Mouse (Mus musculus): ENCODE results near the gene Cfap58. TPM values are rescaled to one million over a fixed set of nuclear protein-coding genes. Genes with fewer than 3 reads are reported as not detected.

Cfap58 gene
- polyA plus RNA-seq, 1 experiment: 0.05 TPM

DNA sequence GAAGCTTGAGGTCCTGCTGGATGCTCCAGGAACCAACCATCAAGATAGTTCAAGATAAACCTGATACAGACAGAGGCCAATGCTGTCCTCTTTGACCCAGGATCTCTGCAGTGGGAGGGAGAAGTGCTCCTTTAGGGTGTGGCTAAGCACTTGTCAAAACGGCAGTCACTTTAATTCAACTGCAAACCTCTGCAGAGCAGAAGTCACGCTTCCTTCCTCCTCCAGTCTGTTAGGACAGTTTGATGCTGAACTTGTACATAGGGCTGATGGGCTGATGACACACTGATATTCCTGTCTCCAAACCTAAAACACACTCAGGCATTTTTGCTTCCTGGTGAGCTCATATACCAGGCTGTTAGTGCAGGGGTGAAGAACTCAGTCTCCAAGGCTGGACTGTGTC is 125.8 kb downstream of the Cfap58 start:
- TF ChIP-seq CTCF (conservative IDR thresholded peaks at IDR 0.05; ENCODE audit: insufficient read depth, insufficient read length, low read depth, low read length) (no peak), POLR2A (IDR thresholded peaks at IDR 0.05; ENCODE audit: low read depth, low read length) (no peak)
- DNase-seq: no peak
- WGBS: 25% methylated on average over 2 of the region's 2 CpGs
- H3K4me1 ChIP-seq (ENCODE audit: control insufficient read depth, insufficient read depth, low read length): no peaks in the 10 kb centered on the region
- H3K4me3 ChIP-seq (ENCODE audit: insufficient read depth, low read depth, low read length): no peak overlapping the region
- no peak overlapping the region for H3K27ac ChIP-seq (ENCODE audit: insufficient read depth, low read depth, low read length)
- no peaks in the 10 kb centered on the region for H3K36me3 ChIP-seq (ENCODE audit: control insufficient read depth, insufficient read depth, low read length)
- H3K27me3 ChIP-seq (replicated peaks; ENCODE audit: control insufficient read depth, insufficient read depth, low read length): no peaks in the 10 kb centered on the region

- TF ChIP-seq CTCF (conservative IDR thresholded peaks at IDR 0.05; ENCODE audit: insufficient read depth, insufficient read length, low read depth, low read length) (no peak), POLR2A (IDR thresholded peaks at IDR 0.05; ENCODE audit: low read depth, low read length) (no peak)
- WGBS: 47% methylated on average over 3 of the region's 3 CpGs
- Histone ChIP-seq H3K4me3 (ENCODE audit: insufficient read depth, low read depth, low read length) (no peak overlapping the region), H3K36me3 (ENCODE audit: control insufficient read depth, insufficient read depth, low read length) (no peaks in the 10 kb centered on the region), H3K27ac (ENCODE audit: insufficient read depth, low read depth, low read length) (no peak overlapping the region), H3K4me1 (ENCODE audit: control insufficient read depth, insufficient read depth, low read length) (no peaks in the 10 kb centered on the region), H3K27me3 (replicated peaks; ENCODE audit: control insufficient read depth, insufficient read depth, low read length) (no peaks in the 10 kb centered on the region)
- no peak for DNase-seq
These were observed 142.2 kb downstream of the Cfap58 start for GRCm38 (mm10) chr19:48079718-48080117.

- Histone ChIP-seq H3K27ac (ENCODE audit: insufficient read depth, low read depth, low read length) (no peak overlapping the region), H3K4me3 (ENCODE audit: insufficient read depth, low read depth, low read length) (no peak overlapping the region), H3K36me3 (ENCODE audit: control insufficient read depth, insufficient read depth, low read length) (no peaks in the 10 kb centered on the region), H3K27me3 (replicated peaks; ENCODE audit: control insufficient read depth, insufficient read depth, low read length) (no peaks in the 10 kb centered on the region), H3K4me1 (ENCODE audit: control insufficient read depth, insufficient read depth, low read length) (no peaks in the 10 kb centered on the region)
- TF ChIP-seq POLR2A (IDR thresholded peaks at IDR 0.05; ENCODE audit: low read depth, low read length) (no peak), CTCF (conservative IDR thresholded peaks at IDR 0.05; ENCODE audit: insufficient read depth, insufficient read length, low read depth, low read length) (no peak)
- 86% methylated on average over 4 of the region's 4 CpGs for WGBS
- no peak for DNase-seq
These were observed 144.0 kb downstream of the Cfap58 start for GRCm38 (mm10) chr19:48081456-48081855.

Other genes with a start within 250 kb of the Cfap58 start
- 0.27 and 0.54 TPM in 2 replicates for gene Col17a1, start 245.6 kb upstream of the Cfap58 start, polyA plus RNA-seq (2012; rRNA removed)
- gene Sfr1, start 206.0 kb upstream of the Cfap58 start, polyA plus RNA-seq (2012; rRNA removed): 34.7 and 46.9 TPM in 2 replicates
- gene Gsto1, start 82.7 kb upstream of the Cfap58 start, polyA plus RNA-seq (2012; rRNA removed): 82.5 and 85.1 TPM in 2 replicates
- 2.6 and 2.7 TPM in 2 replicates for gene Gsto2, start 72.1 kb upstream of the Cfap58 start, polyA plus RNA-seq (2012; rRNA removed)
- 0.12 TPM in 1 of 2 replicates, not detected in the other for gene Cfap43, start 18.4 kb upstream of the Cfap58 start, polyA plus RNA-seq (2012; rRNA removed)
- gene Itprip, start 18.4 kb upstream of the Cfap58 start, polyA plus RNA-seq (2012; rRNA removed): 6.4 and 8.0 TPM in 2 replicates